Mouse (Mus musculus): ENCODE measurements at regions not wholly inside any gene's neighbourhood (a gene's known extent, or its start where the extent isn't known, plus 50 kb on each side); places are given as distances from the start of the nearest gene placed in this dataset.

- TF ChIP-seq CTCF (IDR thresholded peaks at IDR 0.05; ENCODE audit: low read depth, low read length) (no peak), POLR2A (IDR thresholded peaks at IDR 0.05; ENCODE audit: extremely low read depth, insufficient read depth, low read length) (no peak)
Observed at GRCm38 (mm10) chr17:79776177-79776576, 61.3 kb upstream of the Cyp1b1 start.
